Mouse (Mus musculus) stomach, postnatal 0 days (tissue): ENCODE data around the gene Sugp2.

ENCODE experiments used
- CTCF ChIP-seq: IDR thresholded peaks from 2 replicates; pipeline ENCODE4 v1.5.1; 2016; ENCODE audit warnings: antibody characterized with exemption, low read depth, mild to moderate bottlenecking, moderate library complexity
- EP300 ChIP-seq: optimal IDR thresholded peaks from 2 replicates; pipeline ENCODE3; 2016; ENCODE audit warnings: antibody characterized with exemption

DNA sequence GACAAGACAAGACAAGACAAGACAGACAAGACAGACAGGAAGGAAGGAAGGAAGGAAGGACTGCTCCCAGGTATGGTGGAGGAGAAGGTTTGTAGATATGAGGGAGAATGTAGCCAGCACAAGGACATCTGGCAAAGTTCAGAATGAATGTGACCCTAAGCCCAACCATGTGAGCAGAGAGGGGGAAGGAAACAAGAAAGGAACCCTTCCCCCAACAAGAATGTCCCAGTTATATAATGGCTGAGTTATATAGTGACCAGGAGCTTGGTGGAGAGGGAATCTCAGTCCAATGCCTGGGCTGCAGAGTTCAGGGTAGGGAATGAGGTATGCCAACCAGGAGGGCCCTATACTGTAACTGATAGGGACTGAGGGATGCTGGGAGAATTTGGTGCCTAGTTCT lies 16.6 kb upstream of the Sugp2 start:
- no peak for TF ChIP-seq CTCF
- TF ChIP-seq EP300, result no peak
